Mouse (Mus musculus): ENCODE measurements around the gene Plppr2.

- no peak for TF ChIP-seq POLR2A (IDR thresholded peaks at IDR 0.05; ENCODE audit: low read depth, low read length)
- no peak for TF ChIP-seq ZMIZ1 (IDR thresholded peaks at IDR 0.05; ENCODE audit: low read depth, low read length)
- TF ChIP-seq BHLHE40 (IDR thresholded peaks at IDR 0.05; ENCODE audit: low read depth, low read length) = no peak
- no peak for TF ChIP-seq MAFK (IDR thresholded peaks at IDR 0.05; ENCODE audit: insufficient replicate concordance, low read length)
- no peak for TF ChIP-seq JUN (IDR thresholded peaks at IDR 0.05; ENCODE audit: insufficient read depth, low read depth, low read length)
- no peak for TF ChIP-seq CHD1 (IDR thresholded peaks at IDR 0.05; ENCODE audit: low read depth, low read length)
- no peak for TF ChIP-seq CTCF (conservative IDR thresholded peaks at IDR 0.05 in 1 of 2, IDR thresholded peaks at IDR 0.05 in 1 of 2; ENCODE audit: low read depth in 2 of 2, low read length in 2 of 2)
- no peak for TF ChIP-seq ZKSCAN1 (IDR thresholded peaks at IDR 0.05; ENCODE audit: borderline replicate concordance, low read depth, low read length)
Measured at GRCm38 (mm10) chr9:21944267-21944666, 7.4 kb downstream of the Plppr2 start.

Measured in CH12.LX (cell line).